ENCODE assay signal across 8 mouse cellular contexts in genomic region chr11:88404816-88405613, GRCm38 (mm10).
A peak's percentile ranks its signal among the peaks of the same experiment; 100 is the strongest.
DNase-seq lines count a peak whose midpoint lies in the region; ATAC-seq and TF ChIP-seq lines count a peak whose summit lies in the region.

No protein-coding gene starts in this region.

- peak; percentile 41 for DNase-seq in cerebellum, adult 11 months
- DNase-seq in forebrain, embryonic 11.5 days (ENCODE audit: low spot score) = peak; percentile 66
- peak; percentile 34 for DNase-seq in retina, postnatal 7 days (ENCODE audit: low read depth, low spot score)
- no peak for DNase-seq in urinary bladder, postnatal 36 days (ENCODE audit: low spot score in 2 of 2)
- no peak for DNase-seq in thymus, adult 2 months

- TF ChIP-seq POLR2A in thymus, adult 2 months (IDR thresholded peaks at IDR 0.05; ENCODE audit: control insufficient read depth, extremely low read depth, insufficient read depth, low read length, poor library complexity) = no peak

- peaks cover 34% of the 10 kb centered on the region for H3K4me1 ChIP-seq in forebrain, embryonic 11.5 days (replicated peaks; ENCODE audit: control insufficient read depth, insufficient read depth, low read length)
- H3K4me1 ChIP-seq in heart, embryonic 13.5 days = peaks cover 89% of the 10 kb centered on the region
- peaks cover 51% of the 10 kb centered on the region for H3K4me1 ChIP-seq in kidney, embryonic 15.5 days
- peaks cover 38% of the 10 kb centered on the region for H3K4me1 ChIP-seq in limb, embryonic 13.5 days
- peaks cover 14% of the 10 kb centered on the region for H3K4me1 ChIP-seq in thymus, adult 2 months (replicated peaks; ENCODE audit: control insufficient read depth, insufficient read depth, low read length)

- H3K4me3 ChIP-seq in forebrain, embryonic 11.5 days (ENCODE audit: low read depth, low read length) = no peak overlapping the region
- peak overlapping the region; percentile 16; the same call in 1 of the 2 replicates for H3K4me3 ChIP-seq in heart, embryonic 13.5 days
- H3K4me3 ChIP-seq in kidney, embryonic 15.5 days (replicated peaks) = no peak overlapping the region
- H3K4me3 ChIP-seq in limb, embryonic 13.5 days = no peak overlapping the region
- H3K4me3 ChIP-seq in thymus, adult 2 months (ENCODE audit: control insufficient read depth, insufficient read depth, low read length) = no peak overlapping the region

- no peaks in the 10 kb centered on the region for H3K9me3 ChIP-seq in forebrain, embryonic 11.5 days (ENCODE audit: control insufficient read depth, low read length)
- no peaks in the 10 kb centered on the region for H3K9me3 ChIP-seq in heart, embryonic 13.5 days
- no peaks in the 10 kb centered on the region for H3K9me3 ChIP-seq in kidney, embryonic 15.5 days (replicated peaks)
- no peaks in the 10 kb centered on the region for H3K9me3 ChIP-seq in limb, embryonic 13.5 days

- peak overlapping the region; percentile 15; the same call in 1 of the 2 replicates for H3K4me2 ChIP-seq in forebrain, embryonic 11.5 days (ENCODE audit: low read depth, low read length, severe bottlenecking)
- peak overlapping the region; percentile 60 for H3K4me2 ChIP-seq in heart, embryonic 13.5 days
- H3K4me2 ChIP-seq in kidney, embryonic 15.5 days = 0 out of 2 replicates have a peak overlapping the region, but pooled peaks have one; percentile 5
- peak overlapping the region; percentile 33 for H3K4me2 ChIP-seq in limb, embryonic 13.5 days (replicated peaks)

- 32% methylated on average over 17 of the region's 17 CpGs for WGBS in forebrain, embryonic 11.5 days
- 24% methylated on average over 17 of the region's 17 CpGs for whole genome bisulfite sequencing in heart, embryonic 13.5 days
- WGBS in kidney, embryonic 15.5 days = 26% methylated on average over 17 of the region's 17 CpGs
- 26% methylated on average over 17 of the region's 17 CpGs for WGBS in limb, embryonic 13.5 days
- 93% methylated on average over 17 of the region's 17 CpGs for WGBS in thymus, adult 2 months

- ATAC-seq in forebrain, embryonic 11.5 days (replicated peaks; ENCODE audit: low FRiP score) = peak; percentile 55
- peak; percentile 20; the same call in 1 of the 2 replicates for ATAC-seq in heart, embryonic 13.5 days (ENCODE audit: extremely low read depth, insufficient number of reproducible peaks, low FRiP score, low TSS enrichment)
- ATAC-seq in kidney, embryonic 15.5 days (replicated peaks; ENCODE audit: low FRiP score) = peak; percentile 33; the same call in 1 of the 2 replicates
- 0 out of 2 replicates have a peak, but pooled peaks have one; percentile 21 for ATAC-seq in limb, embryonic 13.5 days (ENCODE audit: low FRiP score, low read depth)

- TF ChIP-seq CTCF in thymus, adult 2 months (IDR thresholded peaks at IDR 0.05; ENCODE audit: borderline replicate concordance, control insufficient read depth, extremely low read depth, insufficient read depth, low read length, poor library complexity) = no peak

- H3K27me3 ChIP-seq in forebrain, embryonic 11.5 days (ENCODE audit: control insufficient read depth, insufficient read depth, low read length) = no peaks in the 10 kb centered on the region
- H3K27me3 ChIP-seq in heart, embryonic 13.5 days (replicated peaks) = no peaks in the 10 kb centered on the region
- H3K27me3 ChIP-seq in kidney, embryonic 15.5 days = no peaks in the 10 kb centered on the region
- H3K27me3 ChIP-seq in limb, embryonic 13.5 days = no peaks in the 10 kb centered on the region
- no peaks in the 10 kb centered on the region for H3K27me3 ChIP-seq in thymus, adult 2 months (ENCODE audit: control insufficient read depth, insufficient read depth, low read length)

- H3K36me3 ChIP-seq in forebrain, embryonic 11.5 days (ENCODE audit: control insufficient read depth, insufficient read depth, low read length) = no peaks in the 10 kb centered on the region
- H3K36me3 ChIP-seq in heart, embryonic 13.5 days = peaks cover 18% of the 10 kb centered on the region
- H3K36me3 ChIP-seq in kidney, embryonic 15.5 days = peaks cover 20% of the 10 kb centered on the region
- H3K36me3 ChIP-seq in limb, embryonic 13.5 days = peaks cover 21% of the 10 kb centered on the region
- no peaks in the 10 kb centered on the region for H3K36me3 ChIP-seq in thymus, adult 2 months (ENCODE audit: control insufficient read depth, insufficient read depth, low read length)

- peak overlapping the region; percentile 24; the same call in 1 of the 2 replicates for H3K9ac ChIP-seq in forebrain, embryonic 11.5 days (ENCODE audit: low read length)
- H3K9ac ChIP-seq in heart, embryonic 13.5 days = peak overlapping the region; percentile 77
- no peak overlapping the region for H3K9ac ChIP-seq in kidney, embryonic 15.5 days
- no peak overlapping the region for H3K9ac ChIP-seq in limb, embryonic 13.5 days

- peak overlapping the region; percentile 61 for H3K27ac ChIP-seq in forebrain, embryonic 11.5 days (ENCODE audit: low read depth, low read length)
- peak overlapping the region; percentile 97 for H3K27ac ChIP-seq in heart, embryonic 13.5 days (replicated peaks)
- peak overlapping the region; percentile 67 for H3K27ac ChIP-seq in kidney, embryonic 15.5 days
- H3K27ac ChIP-seq in limb, embryonic 13.5 days = peak overlapping the region; percentile 39; the same call in 1 of the 2 replicates
- no peak overlapping the region for H3K27ac ChIP-seq in thymus, adult 2 months (ENCODE audit: control insufficient read depth, insufficient read depth, low read length)

Comparison
In these comparisons a context has a peak if more than half of its experiments do, and no peak if none do; other contexts are left out.
1. DNase-seq: peak in cerebellum, adult 11 months (single experiment), forebrain, embryonic 11.5 days (single experiment) and retina, postnatal 7 days (single experiment); none in urinary bladder, postnatal 36 days (0 of 2) and thymus, adult 2 months (single experiment).
2. H3K4me2 ChIP-seq: peak in every context shown above with its lines; median percentile 60 in heart, embryonic 13.5 days; 33 in limb, embryonic 13.5 days; 15 in forebrain, embryonic 11.5 days; 5 in kidney, embryonic 15.5 days.
3. H3K9ac ChIP-seq: peak in forebrain, embryonic 11.5 days (single experiment) and heart, embryonic 13.5 days (single experiment); none in kidney, embryonic 15.5 days (single experiment) and limb, embryonic 13.5 days (single experiment).
4. Peak in every context shown above with its lines, with median percentiles within 50 percentile points of each other: ATAC-seq.